Mouse (Mus musculus) megakaryocyte, embryonic 14.5 days (primary cell): Measurements from ENCODE around the gene Tspan32.

Experiments
- FLI1 ChIP-seq: IDR thresholded peaks from 2 replicates; pipeline ENCODE4 v1.6.1; 2012; ENCODE audit warnings: low read length, inconsistent platforms, mixed read lengths
- GATA1 ChIP-seq: IDR thresholded peaks from 3 replicates; pipeline ENCODE4 v1.6.1; 2012; ENCODE audit warnings: mixed read lengths, low read length, inconsistent platforms, borderline replicate concordance

GRCm38 (mm10) chr7:142987718-142988117 is 17.1 kb upstream of the Tspan32 start:
- TF ChIP-seq GATA1 = no peak
- no peak for TF ChIP-seq FLI1
